Mouse (Mus musculus) thymus, adult 2 months (tissue): ENCODE data around the gene Kcnh2. TPM values are rescaled to one million over a fixed set of nuclear protein-coding genes. Genes with fewer than 3 reads are reported as not detected.
A peak's percentile ranks its signal among the peaks of the same experiment; 100 is the strongest.

Experiments
- DNase-seq: peaks from one replicate; pipeline ENCODE4 v3.0.0; 2021
- H3K27ac ChIP-seq: fragments of 200-500 bp; 2 replicates; pipeline ENCODE4 v1.5.1; 2012; ENCODE audit warnings: low read length, control low read depth; ENCODE audit not compliant: control insufficient read depth, insufficient read depth
- H3K27me3 ChIP-seq: fragments of 200-500 bp; 2 replicates; pipeline ENCODE4 v1.6.1; 2012; ENCODE audit warnings: mild to moderate bottlenecking, low read length, moderate library complexity, mixed read lengths; ENCODE audit not compliant: control insufficient read depth, insufficient read depth
- H3K36me3 ChIP-seq: fragments of 200-500 bp; 2 replicates; pipeline ENCODE4 v1.6.1; 2012; ENCODE audit warnings: mild to moderate bottlenecking, low read length, moderate library complexity; ENCODE audit not compliant: control insufficient read depth, insufficient read depth
- H3K4me1 ChIP-seq: fragments of 200-500 bp; replicated peaks from 2 replicates; pipeline ENCODE4 v1.6.1; 2012; ENCODE audit warnings: low read length; ENCODE audit not compliant: control insufficient read depth, insufficient read depth
- H3K4me3 ChIP-seq: fragments of 200-500 bp; 2 replicates; pipeline ENCODE4 v1.5.1; 2012; ENCODE audit warnings: mild to moderate bottlenecking, low read length, control low read depth, moderate library complexity; ENCODE audit not compliant: control insufficient read depth, insufficient read depth
- CTCF ChIP-seq: fragments of 200-500 bp; IDR thresholded peaks from 2 replicates; pipeline ENCODE4 v1.5.1; 2012; ENCODE audit warnings: mild to moderate bottlenecking, control low read depth, low read length, moderate library complexity, borderline replicate concordance; ENCODE audit not compliant: control insufficient read depth, poor library complexity, insufficient read depth; ENCODE audit errors: extremely low read depth
- POLR2A ChIP-seq: fragments of 200-500 bp; IDR thresholded peaks from 2 replicates; pipeline ENCODE4 v1.6.1; 2012; ENCODE audit warnings: mild to moderate bottlenecking, low read length, control low read depth, moderate library complexity; ENCODE audit not compliant: control insufficient read depth, poor library complexity, insufficient read depth; ENCODE audit errors: extremely low read depth
- WGBS: fragments of 180-500 bp; shearing (Covaris S2); methylation state at CpG from one replicate; pipeline ENCODE4 v1.1.7; 2018; 5-methylcytosine and 5-hydroxymethylcytosine counted together
- polyA plus RNA-seq: library from polyadenylated mRNA; depleted of rRNA; stranded (reverse); fragments of >200 nt; gene quantifications from 2 replicates; pipeline ENCODE4 v1.2.3, GENCODE M21; 2012

The Kcnh2 gene
- polyA plus RNA-seq, 1 experiment: 187 TPM

DNA sequence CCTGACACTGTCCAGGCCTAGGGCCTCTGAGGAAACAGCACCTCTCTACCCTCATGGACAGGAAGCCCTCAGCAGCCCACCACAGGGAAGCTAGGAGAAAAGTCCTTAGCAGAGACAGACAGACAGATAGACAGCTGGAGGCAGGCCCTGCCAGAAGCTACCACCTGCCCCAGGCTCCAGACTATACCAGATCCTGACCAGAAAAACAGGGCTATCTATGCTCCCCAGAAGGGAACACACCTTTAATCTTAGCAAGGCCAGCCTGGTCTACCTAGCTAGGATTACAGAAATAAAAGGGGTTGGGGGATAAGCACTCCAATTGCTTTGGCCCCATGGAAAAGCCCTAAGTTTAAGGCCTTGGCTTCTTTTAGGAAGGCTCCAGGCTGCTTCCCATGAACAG lies 8.0 kb downstream of the Kcnh2 start:
- H3K27ac ChIP-seq: peak overlapping the region; percentile 97
- no peaks in the 10 kb centered on the region for H3K27me3 ChIP-seq
- TF ChIP-seq POLR2A (no peak), CTCF (no peak)
- DNase-seq: peak; percentile 16
- no peak overlapping the region for H3K4me3 ChIP-seq
- H3K36me3 ChIP-seq: no peaks in the 10 kb centered on the region
- peaks cover 49% of the 10 kb centered on the region for H3K4me1 ChIP-seq

DNA sequence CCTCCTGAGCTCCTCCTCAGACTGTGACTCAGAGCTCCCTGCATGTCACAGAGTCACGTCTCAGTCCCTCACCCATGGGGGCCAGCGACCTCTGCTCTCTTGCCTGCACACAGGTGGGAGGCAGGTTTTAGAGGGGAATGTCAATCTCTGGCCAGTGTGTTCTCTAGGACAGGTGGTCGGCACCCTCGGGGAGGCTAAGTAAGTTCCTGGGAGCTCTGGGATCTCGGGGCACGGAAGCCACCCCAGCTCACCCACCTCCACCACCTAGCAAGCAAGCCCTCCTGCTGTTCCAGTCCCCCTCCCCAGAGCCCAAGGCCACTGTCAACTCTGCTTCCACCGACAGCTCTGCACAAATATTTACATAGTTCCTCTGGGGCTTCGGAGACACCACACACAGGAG lies 8.4 kb downstream of the Kcnh2 start:
- H3K27me3 ChIP-seq: no peaks in the 10 kb centered on the region
- no peak overlapping the region for H3K4me3 ChIP-seq
- H3K4me1 ChIP-seq: peaks cover 49% of the 10 kb centered on the region
- H3K27ac ChIP-seq: no peak overlapping the region; the same call in 1 of the 2 replicates
- DNase-seq: no peak
- no peak for TF ChIP-seq CTCF
- TF ChIP-seq POLR2A: no peak
- 95% methylated on average over 8 of the region's 8 CpGs for WGBS
- no peaks in the 10 kb centered on the region for H3K36me3 ChIP-seq

DNA sequence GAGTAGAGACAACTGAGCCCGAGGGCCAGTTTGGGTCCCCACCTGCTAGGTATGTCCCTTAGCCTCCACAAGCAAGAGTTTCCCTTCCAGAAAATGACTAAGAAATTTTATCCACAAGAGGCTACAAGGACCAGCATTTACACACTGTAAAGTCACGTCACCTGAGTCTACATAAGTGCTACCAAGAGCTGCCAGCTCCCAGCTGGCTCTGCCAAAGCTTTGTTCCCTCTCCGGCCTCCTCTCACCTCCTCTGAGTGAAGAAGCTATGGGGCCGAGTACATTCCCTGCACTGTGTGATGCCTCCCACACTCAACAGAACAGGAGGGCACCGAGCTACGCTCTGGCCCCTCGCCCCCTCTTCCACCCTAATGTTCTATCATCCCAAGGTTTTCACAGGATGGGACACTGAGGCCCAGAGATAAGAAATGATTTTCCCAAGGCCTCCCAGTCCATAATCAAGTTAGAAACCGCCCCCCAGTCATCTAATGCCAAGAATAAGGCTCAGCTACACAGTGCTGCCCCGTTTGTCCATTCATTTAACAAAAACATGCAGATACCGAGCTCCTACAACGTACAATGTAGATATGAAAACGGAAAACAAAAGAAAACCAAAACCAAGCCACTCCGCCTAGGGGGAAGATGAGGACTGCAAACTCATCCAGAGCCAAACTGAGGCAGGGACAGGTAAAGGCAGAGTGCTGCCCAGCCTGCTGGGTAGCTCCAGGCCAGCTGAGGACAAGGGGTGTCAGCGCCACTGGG lies 9.0 kb downstream of the Kcnh2 start:
- Histone ChIP-seq H3K27ac (no peak overlapping the region), H3K4me1 (peaks cover 43% of the 10 kb centered on the region), H3K27me3 (no peaks in the 10 kb centered on the region), H3K4me3 (no peak overlapping the region), H3K36me3 (no peaks in the 10 kb centered on the region)
- TF ChIP-seq CTCF (no peak), POLR2A (no peak)
- no peak for DNase-seq
- WGBS: 96% methylated on average over 14 of the region's 14 CpGs

DNA sequence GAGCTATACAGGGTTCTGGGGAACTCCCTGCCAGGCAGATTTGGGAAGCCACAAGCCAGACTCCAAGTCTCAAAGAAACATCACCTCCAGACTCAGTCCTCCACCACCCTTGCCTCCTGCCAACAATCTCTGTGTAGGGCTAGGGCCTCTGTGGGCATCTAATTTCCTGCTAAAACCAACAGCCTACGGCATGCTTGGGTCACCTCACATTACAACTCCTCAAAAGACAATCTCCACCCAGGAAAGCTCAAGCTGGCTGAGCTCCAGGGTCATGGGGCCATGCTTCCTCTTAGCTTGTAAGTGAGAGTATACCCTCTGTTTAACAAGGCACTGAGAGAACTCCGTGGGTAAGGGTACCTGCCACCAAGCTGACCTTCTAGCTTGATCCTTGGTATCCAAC lies 13.6 kb downstream of the Kcnh2 start:
- H3K4me3 ChIP-seq: no peak overlapping the region
- no peaks in the 10 kb centered on the region for H3K36me3 ChIP-seq
- peaks cover 2% of the 10 kb centered on the region for H3K4me1 ChIP-seq
- H3K27me3 ChIP-seq: no peaks in the 10 kb centered on the region
- DNase-seq: no peak
- no peak overlapping the region for H3K27ac ChIP-seq
- WGBS: 38% methylated on average over 2 of the region's 2 CpGs
- TF ChIP-seq CTCF (no peak), POLR2A (no peak)

- H3K27me3 ChIP-seq: no peaks in the 10 kb centered on the region
- no peak overlapping the region for H3K4me3 ChIP-seq
- DNase-seq: no peak
- WGBS: 46% methylated on average over 9 of the region's 9 CpGs
- H3K4me1 ChIP-seq: no peaks in the 10 kb centered on the region
- TF ChIP-seq POLR2A (no peak), CTCF (no peak)
- no peak overlapping the region for H3K27ac ChIP-seq
- H3K36me3 ChIP-seq: 0 out of 2 replicates have a peak, but pooled peaks cover 4% of the 10 kb centered on the region
Measured at GRCm38 (mm10) chr5:24337366-24337765, 14.0 kb downstream of the Kcnh2 start.

DNA sequence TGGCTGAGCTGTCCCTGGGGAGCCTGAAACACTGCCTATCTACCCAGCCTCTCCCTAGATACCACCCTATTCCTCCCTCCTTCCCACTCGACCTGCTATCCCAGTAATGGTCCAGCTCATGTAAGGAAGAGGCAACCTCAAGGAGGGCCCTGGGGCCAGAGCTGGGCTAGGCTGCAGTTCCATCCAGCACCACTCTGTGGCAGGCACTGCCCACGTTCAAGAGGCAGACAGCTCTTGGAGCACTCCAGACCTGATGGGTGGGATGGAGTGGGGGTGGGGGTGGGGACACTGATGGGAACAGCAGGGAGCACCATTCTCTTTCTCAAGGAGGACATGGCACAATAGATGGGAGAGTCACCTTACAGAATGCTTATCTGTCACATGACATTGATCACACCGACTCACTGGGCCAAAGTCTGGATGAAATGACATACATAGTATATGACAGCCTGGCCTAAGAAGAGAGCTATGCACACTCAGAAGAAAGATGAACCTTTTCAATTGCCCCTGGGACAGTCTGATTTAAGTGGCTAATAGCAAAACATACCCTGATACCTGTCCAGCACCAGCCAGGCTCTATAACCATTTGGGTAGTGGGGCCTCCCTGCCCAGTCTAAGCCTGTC lies 15.4 kb downstream of the Kcnh2 start:
- 49% methylated on average over 3 of the region's 3 CpGs for WGBS
- Histone ChIP-seq H3K27me3 (no peaks in the 10 kb centered on the region), H3K4me1 (no peaks in the 10 kb centered on the region), H3K27ac (no peak overlapping the region), H3K4me3 (no peak overlapping the region), H3K36me3 (peaks cover 9% of the 10 kb centered on the region; the same call in 1 of the 2 replicates)
- DNase-seq: peak; percentile 65
- TF ChIP-seq POLR2A (no peak), CTCF (peak; percentile 76)

GRCm38 (mm10) chr5:24334749-24335148 lies 16.7 kb downstream of the Kcnh2 start:
- TF ChIP-seq CTCF (no peak), POLR2A (no peak)
- H3K4me1 ChIP-seq: peaks cover 3% of the 10 kb centered on the region; the same call in 1 of the 2 replicates
- no peak overlapping the region for H3K27ac ChIP-seq
- DNase-seq: no peak
- H3K27me3 ChIP-seq: no peaks in the 10 kb centered on the region
- peaks cover 9% of the 10 kb centered on the region; the same call in 1 of the 2 replicates for H3K36me3 ChIP-seq
- no peak overlapping the region for H3K4me3 ChIP-seq
- 88% methylated on average over 3 of the region's 3 CpGs for WGBS
